Mouse (Mus musculus) kidney, postnatal 25 days (tissue): ENCODE results near the gene 2610002M06Rik.
A peak's percentile ranks its signal among the peaks of the same experiment; 100 is the strongest.

ENCODE experiments used
- DNase-seq, 2 experiments: peaks; one replicate each; pipeline ENCODE4 v3.0.0; 2021; ENCODE audit warnings: mixed read lengths in 2 of 2

Gene 2610002M06Rik

GRCm38 (mm10) chrX:107816218-107816554 lies at the start of gene 2610002M06Rik:
Gene 2610002M06Rik (minus strand): TSS chrX:107816334.
- DNase-seq: peak; percentile 93 to 94

DNA sequence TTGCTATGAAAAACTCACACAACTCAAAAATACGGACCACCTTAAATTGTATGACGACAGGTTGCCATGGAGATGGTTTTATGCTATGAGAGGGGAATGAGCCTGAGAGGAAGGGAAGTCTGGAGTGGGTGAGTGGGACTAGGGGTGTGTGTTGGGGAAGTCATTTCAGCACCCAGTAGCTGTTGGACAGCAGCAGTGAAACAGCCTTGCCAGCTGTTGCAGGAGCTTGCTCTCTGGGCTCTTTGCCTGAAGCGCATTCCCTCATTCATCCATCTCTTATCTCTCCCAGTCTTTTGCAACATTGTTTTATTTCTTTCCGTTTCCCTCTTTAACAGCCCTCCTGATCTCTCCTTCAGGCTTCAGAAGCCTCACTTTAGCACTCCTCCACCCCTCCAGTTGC lies 42.0 kb upstream of the 2610002M06Rik start:
- DNase-seq: no peak

- DNase-seq: no peak
These were observed 592 bp upstream of the 2610002M06Rik start for GRCm38 (mm10) chrX:107816726-107817125.

DNA sequence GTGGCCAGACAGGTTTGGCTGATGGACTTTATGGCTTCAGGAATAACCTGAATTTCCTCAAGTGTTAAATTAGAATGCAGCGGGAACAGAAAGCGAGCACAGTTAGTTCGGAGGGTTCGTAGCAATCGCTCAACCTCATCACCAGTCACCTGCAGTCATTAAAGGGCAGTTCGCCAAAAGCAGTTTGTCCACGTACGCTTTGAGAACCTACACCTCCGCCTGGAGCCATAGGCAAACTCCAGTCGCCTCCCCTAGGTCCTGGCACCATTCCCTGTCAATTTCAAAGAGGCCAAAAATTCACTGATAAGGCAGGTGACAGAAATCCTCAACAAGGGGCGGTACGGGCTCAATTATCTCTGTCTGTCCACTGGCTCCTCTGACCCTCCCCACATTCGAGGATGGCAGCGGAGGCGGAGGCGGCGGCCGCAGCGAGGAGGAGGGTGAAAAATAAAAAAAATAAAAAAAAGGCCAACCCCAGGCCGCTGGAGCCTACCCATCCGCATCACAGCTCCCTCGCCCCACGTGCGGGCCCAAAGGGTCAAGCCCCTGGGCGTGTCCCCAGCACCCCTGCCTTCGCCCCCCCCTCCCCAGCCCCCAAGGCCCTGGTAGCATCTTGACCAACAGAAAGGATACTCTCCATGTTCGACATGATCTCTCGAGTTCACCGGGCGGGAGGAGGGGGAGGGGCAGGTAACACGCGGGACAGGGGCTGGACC lies 474 bp downstream of the 2610002M06Rik start:
- peak; percentile 32 to 53 for DNase-seq

GRCm38 (mm10) chrX:107812120-107812519 lies 4.0 kb downstream of the 2610002M06Rik start:
- DNase-seq: no peak

DNA sequence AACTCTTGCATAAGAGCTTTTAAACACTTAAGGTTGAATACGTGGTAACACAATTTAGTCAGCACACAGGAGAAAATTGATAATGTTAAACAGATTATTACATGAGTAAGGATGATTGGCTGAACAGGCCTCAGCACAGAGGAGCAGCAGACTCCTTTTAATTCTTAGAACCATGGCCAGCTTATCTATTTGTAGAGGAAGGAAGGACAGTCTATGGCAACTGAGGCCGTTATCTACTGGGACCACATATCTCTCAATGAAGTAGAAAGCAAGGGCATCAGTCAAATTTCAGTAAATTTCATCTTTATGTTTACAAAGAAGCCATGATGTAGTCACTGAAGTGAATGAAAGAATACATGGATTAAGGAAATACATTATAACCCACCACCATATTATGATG lies 19.2 kb downstream of the 2610002M06Rik start:
- DNase-seq: no peak

DNA sequence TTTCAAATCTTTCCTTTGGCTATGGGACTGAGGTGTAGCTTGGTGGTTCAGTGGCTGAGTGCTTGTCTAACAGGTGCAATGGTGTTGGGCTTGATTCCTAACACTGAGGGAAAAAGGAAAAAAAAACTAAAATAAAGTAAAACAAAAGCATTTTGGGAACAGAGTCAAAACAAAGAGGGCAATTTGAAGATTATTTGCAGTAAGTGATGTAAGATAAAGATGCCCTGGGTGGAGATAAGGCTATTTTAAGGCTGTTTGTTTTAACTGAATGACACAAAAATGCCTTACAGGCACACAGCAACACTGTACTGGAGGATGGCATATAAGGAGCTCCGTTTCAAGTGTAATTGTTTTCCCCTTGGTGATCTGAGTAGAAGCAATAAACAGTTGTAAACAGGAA lies 20.3 kb downstream of the 2610002M06Rik start:
- no peak for DNase-seq

- DNase-seq: no peak
These were observed 23.8 kb downstream of the 2610002M06Rik start, which contains the start of gene Tent5d for GRCm38 (mm10) chrX:107792290-107792689. Gene Tent5d (plus strand): TSS chrX:107792590.

DNA sequence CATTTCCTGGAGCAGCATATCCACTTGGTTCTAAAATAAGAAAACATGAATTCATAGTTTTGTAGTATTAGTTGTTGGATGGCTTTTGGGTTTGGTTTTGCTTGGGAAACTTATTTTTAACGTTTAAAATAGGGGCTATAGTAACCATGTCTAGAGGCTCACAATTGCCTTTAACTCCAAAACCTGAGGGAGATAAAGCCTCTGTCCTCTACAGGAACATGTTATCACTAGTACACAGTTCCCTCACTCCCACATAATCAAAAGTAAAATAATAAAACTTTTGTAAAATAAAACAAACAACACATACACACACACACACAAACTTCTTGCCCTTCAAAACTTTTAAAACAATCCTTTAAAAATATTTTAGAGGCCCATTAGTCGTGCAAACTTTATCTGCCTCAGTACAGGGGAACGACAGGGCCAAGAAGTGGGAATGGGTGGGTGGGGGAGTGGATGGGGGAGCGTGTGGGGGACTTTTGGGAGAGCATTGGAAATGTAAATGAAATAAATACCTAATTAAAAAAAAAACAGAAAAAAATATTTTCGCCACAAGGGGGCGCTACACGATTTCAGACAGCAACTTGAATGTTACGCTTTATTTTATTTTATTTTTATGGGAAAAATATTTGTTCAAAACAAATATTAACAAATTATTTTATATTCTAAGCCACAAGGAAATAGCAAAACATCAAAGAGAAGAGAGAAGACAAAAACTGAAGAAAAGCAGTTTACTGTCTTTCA lies 25.2 kb downstream of the 2610002M06Rik start:
- no peak for DNase-seq

GRCm38 (mm10) chrX:107790136-107790535 lies 26.0 kb downstream of the 2610002M06Rik start:
- DNase-seq: no peak

DNA sequence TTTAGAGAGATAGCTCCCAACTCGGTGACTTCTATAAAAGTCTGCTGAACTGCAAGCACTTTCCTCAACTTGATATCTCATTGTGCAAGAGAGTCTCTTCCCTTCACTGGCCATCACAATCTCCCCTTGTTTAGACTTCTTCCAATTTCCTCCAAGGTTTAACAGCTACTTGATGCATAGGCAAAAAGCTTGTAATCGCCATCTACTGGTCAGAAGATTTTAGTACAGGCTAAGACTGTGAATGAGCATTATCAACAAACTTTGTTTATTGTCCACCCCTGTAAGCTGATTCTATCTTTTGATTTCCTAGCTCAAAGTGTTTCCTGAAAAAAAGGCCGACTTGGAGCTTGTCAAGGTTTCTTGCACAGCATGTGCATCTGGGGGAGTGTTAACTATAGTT lies 48.2 kb downstream of the 2610002M06Rik start:
- DNase-seq: no peak
